In genomic region chr12:52602471-52602870, GRCm38 (mm10) we compare ENCODE assay signal across 8 mouse cellular contexts.
DNase-seq lines count a peak whose midpoint lies in the region; ATAC-seq and TF ChIP-seq lines count a peak whose summit lies in the region.

No protein-coding gene starts in this region.

- H3K27me3 ChIP-seq in C2C12 (ENCODE audit: control insufficient read depth, insufficient read depth, insufficient read length) (no peaks in the 10 kb centered on the region), G1E (ENCODE audit: insufficient read depth, low read length) (no peaks in the 10 kb centered on the region)
- no peaks in the 10 kb centered on the region for H3K27me3 ChIP-seq in heart, embryonic 13.5 days (replicated peaks)
- H3K27me3 ChIP-seq in limb, embryonic 11.5 days (ENCODE audit: control insufficient read depth, insufficient read depth, low read length) = no peaks in the 10 kb centered on the region
- no peaks in the 10 kb centered on the region for H3K27me3 ChIP-seq in stomach, embryonic 14.5 days (ENCODE audit: control insufficient read depth, insufficient read depth, low read length)

- H3K9me3 ChIP-seq in G1E (replicated peaks) = peaks cover 6% of the 10 kb centered on the region
- H3K9me3 ChIP-seq in heart, embryonic 13.5 days = peaks cover 8% of the 10 kb centered on the region; the same call in 1 of the 2 replicates
- no peaks in the 10 kb centered on the region for H3K9me3 ChIP-seq in limb, embryonic 11.5 days (ENCODE audit: control insufficient read depth, low read length)
- H3K9me3 ChIP-seq in stomach, embryonic 14.5 days (ENCODE audit: control insufficient read depth, low read depth, low read length) = no peaks in the 10 kb centered on the region

- H3ac ChIP-seq in C2C12 (ENCODE audit: control insufficient read depth, insufficient read length, low read depth) = no peak overlapping the region

- H3K4me1 ChIP-seq in G1E (ENCODE audit: insufficient read depth, low read depth, low read length) = peaks cover 25% of the 10 kb centered on the region
- peaks cover 8% of the 10 kb centered on the region; the same call in 1 of the 2 replicates for H3K4me1 ChIP-seq in heart, embryonic 13.5 days
- 0 out of 2 replicates have a peak, but pooled peaks cover 5% of the 10 kb centered on the region for H3K4me1 ChIP-seq in limb, embryonic 11.5 days (ENCODE audit: control insufficient read depth, insufficient read depth, low read length)
- peaks cover 6% of the 10 kb centered on the region; the same call in 1 of the 2 replicates for H3K4me1 ChIP-seq in stomach, embryonic 14.5 days (ENCODE audit: control insufficient read depth, insufficient read depth, low read length)

- intact Hi-C loops in left cerebral cortex, postnatal 10 days (cut with DNase I) = loop anchor here (2.0 to 10.0 kb wide), 3 partner anchors 100 to 568 kb away; partner anchors contain the start of gene Arhgap5

- H3K79me2 ChIP-seq in C2C12 (ENCODE audit: control insufficient read depth, insufficient read depth) = no peaks in the 10 kb centered on the region

- no peak for DNase-seq in G1E (ENCODE audit: low spot score)
- no peak for DNase-seq in limb, embryonic 11.5 days (ENCODE audit: low spot score)
- no peak for DNase-seq in frontal cortex, postnatal 10 days (ENCODE audit: low spot score in 2 of 2)
- no peak for DNase-seq in frontal cortex, postnatal 25 days (ENCODE audit: low spot score in 2 of 2)
- DNase-seq in left cerebral cortex, postnatal 10 days (ENCODE audit: extremely low spot score in 1 of 2, low spot score in 2 of 2) = no peak

- peak overlapping the region; percentile 78 for H3K4me2 ChIP-seq in heart, embryonic 13.5 days
- peak overlapping the region; percentile 42; the same call in 1 of the 2 replicates for H3K4me2 ChIP-seq in limb, embryonic 11.5 days (ENCODE audit: low read depth, severe bottlenecking)
- peak overlapping the region; percentile 55 for H3K4me2 ChIP-seq in stomach, embryonic 14.5 days (replicated peaks; ENCODE audit: low read depth, low read length)

- H3K27ac ChIP-seq in heart, embryonic 13.5 days (replicated peaks) = no peak overlapping the region; the same call in 1 of the 2 replicates
- H3K27ac ChIP-seq in limb, embryonic 11.5 days (replicated peaks; ENCODE audit: low read depth, low read length) = peak overlapping the region; percentile 59
- peak overlapping the region; percentile 92; the same call in 1 of the 2 replicates for H3K27ac ChIP-seq in stomach, embryonic 14.5 days (ENCODE audit: low read length)

- 21% methylated on average over 2 of the region's 2 CpGs for WGBS in heart, embryonic 13.5 days
- WGBS in limb, embryonic 11.5 days = 17% methylated on average over 2 of the region's 2 CpGs
- WGBS in stomach, embryonic 14.5 days = 18% methylated on average over 2 of the region's 2 CpGs

- no peaks in the 10 kb centered on the region for H3K36me3 ChIP-seq in C2C12 (ENCODE audit: control insufficient read depth, insufficient read depth)
- H3K36me3 ChIP-seq in G1E (replicated peaks) = no peaks in the 10 kb centered on the region
- no peaks in the 10 kb centered on the region for H3K36me3 ChIP-seq in heart, embryonic 13.5 days
- H3K36me3 ChIP-seq in limb, embryonic 11.5 days (ENCODE audit: control insufficient read depth, insufficient read depth, low read length) = no peaks in the 10 kb centered on the region
- no peaks in the 10 kb centered on the region for H3K36me3 ChIP-seq in stomach, embryonic 14.5 days (ENCODE audit: control insufficient read depth, insufficient read depth, low read length)

- H3K79me3 ChIP-seq in C2C12 (ENCODE audit: low read depth) = no peaks in the 10 kb centered on the region

- TF ChIP-seq CTCF in C2C12 (IDR thresholded peaks at IDR 0.05; ENCODE audit: control insufficient read depth, insufficient read depth, insufficient read length) (no peak), G1E (IDR thresholded peaks at IDR 0.05; ENCODE audit: low read depth, low read length) (no peak)

- peak overlapping the region; percentile 82 for H3K9ac ChIP-seq in heart, embryonic 13.5 days
- H3K9ac ChIP-seq in limb, embryonic 11.5 days (ENCODE audit: low read length) = no peak overlapping the region
- no peak overlapping the region for H3K9ac ChIP-seq in stomach, embryonic 14.5 days (replicated peaks; ENCODE audit: low read depth, low read length)

- ATAC-seq in G1E (ENCODE audit: extremely low read depth, insufficient number of reproducible peaks, low FRiP score, poor library complexity, severe bottlenecking) = no peak
- ATAC-seq in heart, embryonic 13.5 days (ENCODE audit: extremely low read depth, insufficient number of reproducible peaks, low FRiP score, low TSS enrichment) = no peak
- no peak for ATAC-seq in limb, embryonic 11.5 days (ENCODE audit: insufficient number of reproducible peaks, low FRiP score, low TSS enrichment, low read depth)
- ATAC-seq in stomach, embryonic 14.5 days (ENCODE audit: insufficient number of reproducible peaks, insufficient read depth, low FRiP score, low read depth) = no peak

- H3K4me3 ChIP-seq in C2C12 (ENCODE audit: insufficient read depth, poor library complexity, severe bottlenecking) = peak overlapping the region; percentile 67
- peak overlapping the region; percentile 78 for H3K4me3 ChIP-seq in G1E (ENCODE audit: low read depth, low read length)
- peak overlapping the region; percentile 75 for H3K4me3 ChIP-seq in heart, embryonic 13.5 days
- H3K4me3 ChIP-seq in limb, embryonic 11.5 days (ENCODE audit: low read depth, low read length) = peak overlapping the region; percentile 90
- peak overlapping the region; percentile 90 for H3K4me3 ChIP-seq in stomach, embryonic 14.5 days (ENCODE audit: low read depth, low read length)

TF ChIP-seq in C2C12, 6 proteins besides CTCF, POLR2A, EP300 and RAD21:
- no peak for TF ChIP-seq USF1 (IDR thresholded peaks at IDR 0.05; ENCODE audit: low read depth)
- TF ChIP-seq MYOD1 (IDR thresholded peaks at IDR 0.05; ENCODE audit: control insufficient read depth, insufficient read length, low read depth) = no peak
- no peak for TF ChIP-seq CEBPB (IDR thresholded peaks at IDR 0.05; ENCODE audit: low read depth)
- TF ChIP-seq MYOG (IDR thresholded peaks at IDR 0.05; ENCODE audit: control insufficient read depth, extremely low read depth, insufficient read length) = no peak
- TF ChIP-seq FOSL1 (IDR thresholded peaks at IDR 0.05; ENCODE audit: insufficient read depth, low read length, poor library complexity, severe bottlenecking) = no peak
- TF ChIP-seq MAX (IDR thresholded peaks at IDR 0.05) = no peak
